Mouse (Mus musculus): ENCODE data around the gene Anapc13.
A peak's percentile ranks its signal among the peaks of the same experiment; 100 is the strongest.

Anapc13 gene

GRCm38 (mm10) chr9:102631589-102632147 lies 5.6 kb downstream of the Anapc13 start:
- peak; percentile 21 for DNase-seq (ENCODE audit: low spot score)

GRCm38 (mm10) chr9:102632173-102632572 lies 6.1 kb downstream of the Anapc13 start:
- peak; percentile 32 for DNase-seq (ENCODE audit: low spot score)

GRCm38 (mm10) chr9:102632923-102633537 lies 6.9 kb downstream of the Anapc13 start:
- DNase-seq (ENCODE audit: low spot score) = peak; percentile 72

- DNase-seq (ENCODE audit: low spot score) = no peak
Measured at GRCm38 (mm10) chr9:102634453-102634852, 8.4 kb downstream of the Anapc13 start.

GRCm38 (mm10) chr9:102636553-102636952 lies 10.5 kb downstream of the Anapc13 start:
- peak; percentile 63 for DNase-seq (ENCODE audit: low spot score)

- DNase-seq (ENCODE audit: low spot score) = no peak
Measured at GRCm38 (mm10) chr9:102637115-102637514, 11.0 kb downstream of the Anapc13 start.

- no peak for DNase-seq (ENCODE audit: low spot score)
Measured at GRCm38 (mm10) chr9:102638963-102639362, 12.9 kb downstream of the Anapc13 start.

- DNase-seq (ENCODE audit: low spot score) = no peak
Measured at GRCm38 (mm10) chr9:102639510-102639909, 13.4 kb downstream of the Anapc13 start.

GRCm38 (mm10) chr9:102641531-102641930 lies 15.4 kb downstream of the Anapc13 start:
- no peak for DNase-seq (ENCODE audit: low spot score)

GRCm38 (mm10) chr9:102643071-102643485 lies 17.0 kb downstream of the Anapc13 start:
- no peak for DNase-seq (ENCODE audit: low spot score)

GRCm38 (mm10) chr9:102643486-102644101 lies 17.5 kb downstream of the Anapc13 start:
- peak; percentile 41 for DNase-seq (ENCODE audit: low spot score)

- DNase-seq (ENCODE audit: low spot score) = no peak
Measured at GRCm38 (mm10) chr9:102645119-102645695, 19.1 kb downstream of the Anapc13 start.

GRCm38 (mm10) chr9:102647010-102647409 lies 20.9 kb downstream of the Anapc13 start:
- no peak for DNase-seq (ENCODE audit: low spot score)

GRCm38 (mm10) chr9:102649917-102650527 lies 23.9 kb downstream of the Anapc13 start:
- DNase-seq (ENCODE audit: low spot score) = peak; percentile 67

GRCm38 (mm10) chr9:102650637-102651036 lies 24.5 kb downstream of the Anapc13 start:
- DNase-seq (ENCODE audit: low spot score) = peak; percentile 49

GRCm38 (mm10) chr9:102651199-102651720 lies 25.2 kb downstream of the Anapc13 start:
- DNase-seq (ENCODE audit: low spot score) = no peak

- DNase-seq (ENCODE audit: low spot score) = no peak
Measured at GRCm38 (mm10) chr9:102656355-102657095, 30.4 kb downstream of the Anapc13 start.

- no peak for DNase-seq (ENCODE audit: low spot score)
Measured at GRCm38 (mm10) chr9:102668115-102668514, 42.0 kb downstream of the Anapc13 start.

GRCm38 (mm10) chr9:102668906-102669305 lies 42.8 kb downstream of the Anapc13 start:
- no peak for DNase-seq (ENCODE audit: low spot score)

- no peak for DNase-seq (ENCODE audit: low spot score)
Measured at GRCm38 (mm10) chr9:102673381-102673780, 47.3 kb downstream of the Anapc13 start.

- no peak for DNase-seq (ENCODE audit: low spot score)
Measured at GRCm38 (mm10) chr9:102675922-102676321, 49.8 kb downstream of the Anapc13 start.

- DNase-seq (ENCODE audit: low spot score) = no peak
Measured at GRCm38 (mm10) chr9:102681470-102681869, 55.4 kb downstream of the Anapc13 start.
